In the genomic region with DNA sequence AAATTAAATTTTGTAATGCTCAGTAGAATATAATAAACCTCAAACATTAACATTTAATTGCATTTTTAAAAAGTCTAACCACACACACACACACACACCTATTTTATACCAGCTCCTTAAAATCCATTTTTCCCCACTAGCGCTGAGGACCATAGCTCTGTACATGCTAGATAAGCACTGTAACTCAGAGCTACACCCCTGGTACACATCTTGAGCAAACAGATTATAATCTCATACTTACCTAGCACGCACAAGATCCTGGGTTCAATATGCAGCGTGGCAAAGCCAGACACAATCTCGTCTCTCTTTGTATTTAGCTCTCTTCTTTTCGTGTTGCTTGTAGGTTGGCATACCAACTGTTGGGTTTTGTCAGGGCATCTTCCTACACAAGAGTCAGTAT, we compare ENCODE assay signal across 26 mouse cellular contexts. TPM values are rescaled to one million over a fixed set of nuclear protein-coding genes. Genes with fewer than 3 reads are reported as not detected.
DNase-seq lines count a peak whose midpoint lies in the region; ATAC-seq and TF ChIP-seq lines count a peak whose summit lies in the region.
"Had no signal": no experiment of that assay in that cellular context is flagged by ENCODE, and none has a peak within 500 bp of the region (broad histone marks: within the 10 kb centered on the region; RNA-seq: fewer than 3 reads in every experiment).

No protein-coding gene starts in this region.

- H3K9ac ChIP-seq in stomach, embryonic 15.5 days = no peak overlapping the region
- no peak overlapping the region for H3K9ac ChIP-seq in stomach, postnatal 0 days (ENCODE audit: low read length)
- peak overlapping the region; percentile 24; the same call in 1 of the 2 replicates for H3K9ac ChIP-seq in liver, embryonic 16.5 days (ENCODE audit: low read depth, low read length)
- H3K9ac ChIP-seq: embryonic facial prominence, embryonic 12.5 days; heart, embryonic 12.5 days; lung, embryonic 15.5 days; midbrain, embryonic 12.5 days had no signal

- DNase-seq in stomach, postnatal 0 days (ENCODE audit: low spot score) = no peak
- peak; percentile 37 for DNase-seq in liver
- DNase-seq in Muller cell, postnatal 12 days (ENCODE audit: inconsistent ontology term) = no peak
- no peak for DNase-seq in gastrocnemius, adult 8-10 months (ENCODE audit: low spot score in 2 of 2)
- DNase-seq: adrenal gland, postnatal 36 days; cerebellum, adult 11-12 months; cerebellum, postnatal 10 days; gastrocnemius, postnatal 10 days; heart, postnatal 10 days; kidney, adult 18-20 months; kidney, postnatal 4 days; thymus, postnatal 36 days had no signal

- no peak overlapping the region for H3K4me2 ChIP-seq in stomach, embryonic 15.5 days
- H3K4me2 ChIP-seq in stomach, postnatal 0 days (replicated peaks; ENCODE audit: low read depth) = no peak overlapping the region
- H3K4me2 ChIP-seq in liver, embryonic 16.5 days (ENCODE audit: low read depth, low read length) = peak overlapping the region; percentile 58
- H3K4me2 ChIP-seq: embryonic facial prominence, embryonic 12.5 days; heart, embryonic 12.5 days; lung, embryonic 15.5 days; midbrain, embryonic 12.5 days had no signal

- 66% methylated on average over 5 of the region's 5 CpGs for WGBS in stomach, embryonic 15.5 days
- 62% methylated on average over 5 of the region's 5 CpGs for WGBS in stomach, postnatal 0 days
- WGBS in liver, embryonic 16.5 days (ENCODE audit: insufficient replicate concordance) = 32% methylated on average over 5 of the region's 5 CpGs

- peak; percentile 74; the same call in 1 of the 2 replicates for ATAC-seq in stomach, embryonic 15.5 days (ENCODE audit: insufficient read depth, low FRiP score, low read depth)
- no peak for ATAC-seq in stomach, postnatal 0 days (ENCODE audit: low FRiP score, low TSS enrichment)
- ATAC-seq in liver, embryonic 16.5 days (ENCODE audit: low read depth) = peak; percentile 95
- no peak for ATAC-seq in monocyte, adult 5-6 weeks (replicated peaks; ENCODE audit: insufficient number of reproducible peaks, low FRiP score, low TSS enrichment, poor library complexity, severe bottlenecking)
- ATAC-seq: forebrain, embryonic 14.5 days; inflammation-experienced regulatory T-cells, adult 6 months; Patski had no signal

- H3K27me3 ChIP-seq in stomach, embryonic 15.5 days (replicated peaks) = no peaks in the 10 kb centered on the region
- H3K27me3 ChIP-seq in stomach, postnatal 0 days (ENCODE audit: control insufficient read depth, insufficient read depth, low read length) = no peaks in the 10 kb centered on the region
- no peaks in the 10 kb centered on the region for H3K27me3 ChIP-seq in liver, embryonic 16.5 days (ENCODE audit: control insufficient read depth, insufficient read depth, low read depth, low read length)
- H3K27me3 ChIP-seq: embryonic facial prominence, embryonic 12.5 days; heart, embryonic 12.5 days; lung, embryonic 15.5 days; midbrain, embryonic 12.5 days; Patski had no signal

- H3K27ac ChIP-seq in stomach, embryonic 15.5 days = no peak overlapping the region
- H3K27ac ChIP-seq in stomach, postnatal 0 days (replicated peaks) = no peak overlapping the region
- peak overlapping the region; percentile 66 for H3K27ac ChIP-seq in liver, embryonic 16.5 days (ENCODE audit: low read length)
- H3K27ac ChIP-seq: embryonic facial prominence, embryonic 12.5 days; hindbrain, embryonic 10.5 days; lung, embryonic 15.5 days; midbrain, embryonic 12.5 days had no signal

- 0 out of 2 replicates have a peak, but pooled peaks cover 3% of the 10 kb centered on the region for H3K4me1 ChIP-seq in stomach, embryonic 15.5 days
- H3K4me1 ChIP-seq in stomach, postnatal 0 days (replicated peaks; ENCODE audit: control insufficient read depth, insufficient read depth) = no peaks in the 10 kb centered on the region
- H3K4me1 ChIP-seq in liver, embryonic 16.5 days (ENCODE audit: control insufficient read depth, low read depth, low read length) = peaks cover 35% of the 10 kb centered on the region
- H3K4me1 ChIP-seq: midbrain, embryonic 12.5 days had no signal

- TF ChIP-seq CTCF in stomach, postnatal 0 days (IDR thresholded peaks at IDR 0.05; ENCODE audit: low read depth) = no peak

- no peak overlapping the region for H3K4me3 ChIP-seq in stomach, embryonic 15.5 days (replicated peaks)
- H3K4me3 ChIP-seq in stomach, postnatal 0 days (ENCODE audit: low read depth, low read length) = no peak overlapping the region
- H3K4me3 ChIP-seq in liver, embryonic 16.5 days (ENCODE audit: low read depth, low read length) = peak overlapping the region; percentile 23; the same call in 1 of the 2 replicates
- H3K4me3 ChIP-seq: embryonic facial prominence, embryonic 12.5 days; heart, embryonic 12.5 days; hindbrain, embryonic 10.5 days; lung, embryonic 15.5 days; midbrain, embryonic 12.5 days had no signal

- peaks cover 3% of the 10 kb centered on the region; the same call in 1 of the 2 replicates for H3K36me3 ChIP-seq in stomach, embryonic 15.5 days
- H3K36me3 ChIP-seq in stomach, postnatal 0 days (ENCODE audit: control insufficient read depth, insufficient read depth, low read length) = peaks cover 11% of the 10 kb centered on the region; the same call in 1 of the 2 replicates
- H3K36me3 ChIP-seq in liver, embryonic 16.5 days (ENCODE audit: control insufficient read depth, insufficient read depth) = no peaks in the 10 kb centered on the region; the same call in 1 of the 2 replicates

- no peak for TF ChIP-seq EP300 in stomach, postnatal 0 days (optimal IDR thresholded peaks at IDR 0.05)

- no peaks in the 10 kb centered on the region for H3K9me3 ChIP-seq in stomach, embryonic 15.5 days
- no peaks in the 10 kb centered on the region for H3K9me3 ChIP-seq in stomach, postnatal 0 days (ENCODE audit: control insufficient read depth, low read length)
- no peaks in the 10 kb centered on the region for H3K9me3 ChIP-seq in liver, embryonic 16.5 days (replicated peaks; ENCODE audit: control insufficient read depth, low read length)
- H3K9me3 ChIP-seq: embryonic facial prominence, embryonic 12.5 days; heart, embryonic 12.5 days; hindbrain, embryonic 10.5 days; lung, embryonic 15.5 days; midbrain, embryonic 12.5 days had no signal

RNA-seq across cellular contexts. Expression of a gene that starts 10.7 kb away (rescaled TPM):
- 1.6 and 2.9 TPM in 2 replicates for polyA plus RNA-seq in stomach, embryonic 15.5 days (2015; fragmentation: Nextera tagmentation; extraction: Ambion mirVana)
- polyA plus RNA-seq in stomach, postnatal 0 days (2015; fragmentation: Nextera tagmentation; extraction: Ambion mirVana) = 3.7 and 4.0 TPM in 2 replicates
- polyA plus RNA-seq in liver, embryonic 16.5 days (2015; fragmentation: Nextera tagmentation; extraction: Ambion mirVana) = 1.8 and 2.1 TPM in 2 replicates
- 1.4 to 6.2 TPM (median 1.6 TPM) in 3 replicates for total RNA-seq in monocyte, adult 5-6 weeks (2017)
- total RNA-seq in gastrocnemius, adult 8-10 months (2022) = 1 to 10 TPM in 3 of 4 experiments, under 1 TPM in 1; 0.56 to 1.3 (median 1.2) TPM
- total RNA-seq: neutrophil, adult 5-6 weeks had no signal

RNA-seq across cellular contexts. Expression of a gene that starts 26.0 kb away (rescaled TPM):
- 258 and 282 TPM in 2 replicates for polyA plus RNA-seq in stomach, embryonic 15.5 days (2015; fragmentation: Nextera tagmentation; extraction: Ambion mirVana)
- polyA plus RNA-seq in stomach, postnatal 0 days (2015; fragmentation: Nextera tagmentation; extraction: Ambion mirVana) = 238 and 277 TPM in 2 replicates
- 137 and 164 TPM in 2 replicates for polyA plus RNA-seq in liver, embryonic 16.5 days (2015; fragmentation: Nextera tagmentation; extraction: Ambion mirVana)
- 15.7 to 38.4 TPM (median 25.1 TPM) in 3 replicates for total RNA-seq in monocyte, adult 5-6 weeks (2017)
- total RNA-seq in gastrocnemius, adult 8-10 months (2022) = 100 to 1,000 TPM; 597 to 760 (median 703) TPM

RNA-seq across cellular contexts. Expression of a gene that starts 26.1 kb away (rescaled TPM):
- polyA plus RNA-seq in stomach, embryonic 15.5 days (2015; fragmentation: Nextera tagmentation; extraction: Ambion mirVana) = 1.8 and 2.2 TPM in 2 replicates
- 1.5 and 2.7 TPM in 2 replicates for polyA plus RNA-seq in stomach, postnatal 0 days (2015; fragmentation: Nextera tagmentation; extraction: Ambion mirVana)
- polyA plus RNA-seq in liver, embryonic 16.5 days (2015; fragmentation: Nextera tagmentation; extraction: Ambion mirVana) = 0.04 TPM in 1 of 2 replicates, not detected in the other
- total RNA-seq in monocyte, adult 5-6 weeks (2017) = not detected in 3 replicates
- total RNA-seq in gastrocnemius, adult 8-10 months (2022) = 10 to 100 TPM in 3 of 4 experiments, 1 to 10 TPM in 1; 5.2 to 26.1 (median 16.9) TPM
- total RNA-seq: left cerebral cortex, adult 18-20 months; left cerebral cortex, postnatal 25 days; neutrophil, adult 5-6 weeks had no signal
- polyA plus RNA-seq: inflammation-experienced regulatory T-cells, adult 6 months had no signal

RNA-seq across cellular contexts. Expression of a gene that starts 59.7 kb away (rescaled TPM):
- polyA plus RNA-seq in stomach, embryonic 15.5 days (2015; fragmentation: Nextera tagmentation; extraction: Ambion mirVana) = 18.7 and 18.8 TPM in 2 replicates
- polyA plus RNA-seq in stomach, postnatal 0 days (2015; fragmentation: Nextera tagmentation; extraction: Ambion mirVana) = 17.9 and 21.0 TPM in 2 replicates
- 28.6 and 30.3 TPM in 2 replicates for polyA plus RNA-seq in liver, embryonic 16.5 days (2015; fragmentation: Nextera tagmentation; extraction: Ambion mirVana)
- total RNA-seq in monocyte, adult 5-6 weeks (2017) = 270 to 442 TPM (median 434 TPM) in 3 replicates
- total RNA-seq in gastrocnemius, adult 8-10 months (2022) = 1 to 10 TPM in 3 of 4 experiments, under 1 TPM in 1; 0.73 to 1.8 (median 1.4) TPM

Comparison
In these comparisons a context has a peak if more than half of its experiments do, and no peak if none do; other contexts are left out.
1. ATAC-seq: peak in stomach, embryonic 15.5 days (single experiment) and liver, embryonic 16.5 days (single experiment); none in stomach, postnatal 0 days (single experiment) and monocyte, adult 5-6 weeks (single experiment).